Mouse (Mus musculus) gastrocnemius, postnatal 25 days (tissue): ENCODE data around the gene Gm49395. TPM values are rescaled to one million over a fixed set of nuclear protein-coding genes. Genes with fewer than 3 reads are reported as not detected.

Experiments used
- DNase-seq: peaks from one replicate; pipeline ENCODE4 v3.0.0; 2022
- long read RNA-seq, 2 experiments: library from polyadenylated mRNA; stranded (forward); transcript quantifications; one replicate each; pipeline ENCODE4 v2.0.0; 2021
- total RNA-seq, 2 experiments: library from RNA; stranded (reverse); gene quantifications; 1 replicate in 1 of 2; 2 replicates in 1 of 2; pipeline ENCODE4 v1.2.3; 2021

The Gm49395 gene
- total RNA-seq = 1 to 10 TPM in 1 of 2 experiments, not detected in 1; 2.8 TPM
- long read RNA-seq, experiment 1, partial matches to known transcripts = 0 of 4 reads
- long read RNA-seq, experiment 1, other reads (novel, unspliced or antisense) = 4 of 4 reads
- long read RNA-seq, experiment 2, partial matches to known transcripts = 0 of 3 reads
- long read RNA-seq, experiment 2, other reads (novel, unspliced or antisense) = 2 of 3 reads

DNA sequence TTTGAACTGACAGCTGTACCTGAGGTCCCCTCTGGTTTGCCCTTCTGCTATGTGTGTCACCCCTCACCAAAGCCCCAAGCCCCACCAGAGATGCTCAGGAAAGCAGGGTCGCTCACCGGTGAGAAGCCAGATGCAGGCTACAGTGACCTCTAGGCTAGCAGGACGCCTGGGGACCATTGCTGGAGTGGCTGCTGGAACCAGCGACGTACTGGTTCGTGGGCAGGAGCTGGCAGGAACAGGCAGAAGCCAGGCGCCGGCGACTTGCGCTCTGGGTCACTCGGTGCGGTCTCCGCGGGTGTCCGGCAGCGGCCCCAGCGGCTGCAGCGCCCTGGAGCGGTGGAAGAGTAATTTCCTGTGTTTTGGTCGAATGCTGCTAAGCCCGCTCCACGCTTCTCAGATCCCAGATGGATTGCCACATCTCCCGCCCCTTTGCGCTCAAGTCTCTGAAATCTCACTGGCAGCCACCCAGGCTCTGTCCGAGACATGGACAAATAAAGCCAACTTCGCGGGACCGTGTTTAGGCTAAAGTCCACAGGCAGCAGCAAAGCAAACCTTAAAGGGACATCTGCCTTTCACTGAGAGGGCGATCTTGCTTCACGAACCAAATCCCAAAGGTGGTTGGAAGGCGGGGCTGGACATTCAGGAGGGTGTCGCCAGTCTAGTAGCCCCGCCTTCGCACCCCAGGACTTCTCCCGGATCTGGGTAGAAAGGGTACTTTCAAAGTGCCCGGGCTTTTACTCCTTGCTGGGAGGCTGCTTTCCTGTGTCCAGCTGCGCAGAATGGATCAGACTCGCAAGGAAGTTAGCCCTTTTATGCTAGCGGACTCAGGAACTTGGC lies at the start of gene Gm49395, which contains the start of gene Itga1:
Gene Gm49395, minus strand, starts transcription at position 567 of the 837 bp plus-strand sequence.
Gene Itga1, minus strand, starts transcription at position 610 of the 837 bp plus-strand sequence.
- DNase-seq = peak; percentile 79

DNA sequence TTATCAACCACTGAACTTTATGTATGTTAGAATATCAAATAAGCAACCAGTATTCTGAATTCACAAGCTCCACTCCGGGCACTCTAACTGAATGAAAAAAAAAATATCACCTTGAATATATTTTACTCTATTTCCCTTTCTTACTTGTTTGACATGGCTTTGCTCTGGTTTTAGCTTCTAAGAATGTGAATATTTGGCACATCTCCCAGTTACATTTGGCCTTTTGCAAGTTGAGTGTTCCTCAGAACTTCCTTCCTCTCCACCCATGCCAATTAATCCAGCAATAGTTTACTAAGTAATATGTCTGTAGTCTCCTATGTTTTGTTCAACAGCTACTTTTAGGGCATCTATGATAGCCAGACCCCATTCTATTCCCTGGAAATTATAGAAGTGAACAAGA lies 48.9 kb upstream of the Gm49395 start:
- DNase-seq = no peak

DNA sequence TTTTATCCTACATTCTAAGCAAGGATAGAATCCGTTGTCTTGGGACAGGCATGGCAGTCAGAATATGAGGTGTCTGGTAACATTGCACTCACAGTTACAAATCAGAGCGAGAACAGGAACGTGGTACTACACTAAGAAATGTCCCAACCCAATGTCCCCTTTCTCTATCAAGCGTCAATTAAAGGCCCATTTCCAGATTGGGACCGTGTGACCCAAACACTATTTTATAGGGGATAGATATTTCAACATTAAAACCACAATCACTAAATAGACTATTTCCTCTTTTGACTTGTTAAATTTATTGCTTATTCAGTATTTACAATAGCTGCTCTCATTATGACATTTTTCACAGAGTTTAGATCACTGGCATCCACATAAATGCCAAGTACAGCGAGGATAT lies 48.1 kb upstream of the Gm49395 start:
- no peak for DNase-seq

DNA sequence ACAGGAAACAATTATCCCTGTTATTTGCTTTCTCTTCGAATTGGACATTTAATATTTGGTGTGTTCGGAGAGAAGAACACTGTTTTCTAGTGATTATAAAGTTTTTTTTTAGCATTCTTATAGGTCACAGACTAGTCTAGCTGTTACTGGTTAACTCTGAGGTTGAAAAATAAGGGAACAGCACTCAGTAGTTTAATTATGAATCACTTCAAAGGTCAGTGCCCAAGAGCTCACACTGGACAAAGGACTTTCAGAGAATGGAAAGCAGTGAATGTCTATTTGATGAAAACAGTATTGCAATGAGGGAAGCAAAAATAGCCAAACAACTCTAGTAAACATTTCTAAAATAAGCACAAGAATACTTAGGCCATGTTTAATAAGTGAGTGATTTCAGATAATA lies 41.9 kb upstream of the Gm49395 start:
- DNase-seq = no peak

DNA sequence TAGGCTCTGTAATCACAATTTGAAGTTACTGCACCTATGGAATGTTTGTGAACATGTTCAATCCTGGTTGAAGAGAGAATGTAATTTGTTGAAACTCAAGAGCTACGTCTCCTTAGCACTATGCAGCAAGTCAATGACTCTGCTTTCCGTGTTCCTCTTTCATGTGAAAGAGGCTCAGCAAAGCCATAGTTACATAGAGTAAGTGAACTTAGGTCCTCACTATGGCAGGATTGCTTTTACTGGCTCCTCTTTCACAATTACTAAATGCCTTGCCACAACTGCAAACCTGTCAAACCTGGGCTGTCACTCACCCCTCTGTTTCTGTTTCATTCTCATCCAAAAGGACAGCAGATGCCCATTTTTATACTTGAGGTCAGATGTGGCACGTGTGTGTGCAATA lies 40.3 kb upstream of the Gm49395 start:
- DNase-seq = no peak

DNA sequence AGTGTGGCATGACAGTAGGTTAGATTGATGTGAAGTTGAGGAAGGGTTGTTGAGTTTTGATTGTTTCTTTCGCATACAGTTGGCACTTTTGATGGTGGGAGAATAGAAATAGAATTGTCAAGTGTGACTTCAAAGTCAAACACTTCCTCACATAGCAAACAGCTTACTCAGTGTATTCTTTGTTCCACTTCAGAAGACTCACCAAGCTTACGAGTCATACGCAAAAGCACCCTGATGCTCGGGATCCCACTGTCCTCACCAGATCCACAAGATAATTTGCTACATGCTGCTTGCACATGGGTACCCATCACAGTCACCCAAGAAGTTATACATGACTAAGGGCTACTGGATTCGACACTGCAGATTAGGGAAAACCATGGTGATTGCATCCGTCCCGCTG lies 36.8 kb upstream of the Gm49395 start:
- no peak for DNase-seq

DNA sequence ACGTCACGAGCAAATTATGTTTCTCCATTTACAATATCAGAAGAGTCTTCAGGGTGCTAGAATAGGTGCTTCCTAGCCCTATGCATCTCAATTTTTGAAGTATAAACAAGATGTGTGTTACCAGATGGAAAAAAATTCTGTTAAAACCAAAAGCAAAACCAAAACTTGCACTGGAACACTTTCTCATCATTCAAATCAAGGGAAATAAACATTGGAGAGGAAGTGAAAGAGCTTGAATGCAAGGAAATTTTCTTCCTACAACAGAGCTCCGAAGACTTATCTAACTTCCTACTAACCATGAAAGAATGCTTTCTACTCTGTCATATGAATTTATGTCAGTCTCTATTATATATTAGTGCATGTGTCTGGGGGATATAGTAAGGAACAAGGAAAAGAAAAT lies 35.0 kb upstream of the Gm49395 start:
- DNase-seq = no peak

DNA sequence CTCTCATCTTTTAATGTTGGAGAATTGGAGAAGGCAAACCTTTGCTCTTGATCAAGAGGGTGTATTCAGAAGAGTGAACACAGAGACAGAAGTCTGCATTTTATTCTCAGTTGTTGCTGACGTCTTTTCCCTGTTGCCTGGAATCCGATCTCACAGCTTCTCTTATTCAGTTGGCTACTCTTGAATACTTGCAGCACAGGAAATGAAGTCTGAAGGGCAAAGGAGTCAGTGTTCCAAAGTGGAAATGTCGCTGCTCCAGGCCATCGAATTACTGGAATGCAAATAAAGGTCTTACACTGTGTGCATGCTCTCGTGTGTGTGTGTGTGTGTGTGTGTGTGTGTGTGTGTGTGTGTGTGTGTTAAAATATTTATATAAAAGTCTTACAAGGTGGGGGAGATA lies 30.7 kb upstream of the Gm49395 start:
- DNase-seq = no peak

DNA sequence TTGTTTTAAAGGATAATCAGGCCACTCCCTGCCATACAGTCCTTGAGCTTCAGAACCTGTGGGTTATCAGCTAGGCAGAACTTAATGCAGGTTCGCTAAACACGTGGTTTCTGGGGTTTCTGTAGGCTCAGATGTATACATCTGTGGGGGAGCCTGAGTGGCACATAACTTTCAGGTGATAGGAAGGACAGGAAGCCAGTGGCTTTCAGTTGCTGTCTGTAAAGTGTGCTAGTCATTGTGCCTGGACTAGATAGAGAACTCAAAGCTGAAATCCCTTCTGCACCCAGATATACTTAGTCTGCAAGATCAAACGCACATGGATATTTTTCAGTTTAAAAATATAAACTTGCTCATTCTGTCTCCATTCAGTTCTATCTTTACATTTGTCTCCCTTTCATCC lies 29.7 kb upstream of the Gm49395 start:
- no peak for DNase-seq

DNA sequence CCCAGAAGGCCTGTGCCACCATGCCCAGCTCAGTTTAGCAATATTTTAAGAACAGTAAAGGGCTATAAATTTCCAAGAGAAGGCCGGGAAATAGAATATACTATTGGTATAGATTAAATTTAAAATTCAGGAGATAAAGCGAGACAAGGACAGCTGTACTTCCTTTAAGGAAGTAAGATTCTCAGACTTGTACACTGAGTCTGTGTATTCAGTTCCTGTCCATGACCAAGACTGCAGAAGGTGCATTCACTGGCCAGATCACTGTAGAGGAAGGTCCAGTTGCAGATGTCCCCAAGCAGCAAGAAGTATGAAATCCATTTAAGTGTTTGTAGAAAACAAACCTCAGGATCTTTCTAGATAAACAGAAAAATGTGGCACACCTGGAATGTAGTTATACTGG lies 28.3 kb upstream of the Gm49395 start:
- DNase-seq = no peak

DNA sequence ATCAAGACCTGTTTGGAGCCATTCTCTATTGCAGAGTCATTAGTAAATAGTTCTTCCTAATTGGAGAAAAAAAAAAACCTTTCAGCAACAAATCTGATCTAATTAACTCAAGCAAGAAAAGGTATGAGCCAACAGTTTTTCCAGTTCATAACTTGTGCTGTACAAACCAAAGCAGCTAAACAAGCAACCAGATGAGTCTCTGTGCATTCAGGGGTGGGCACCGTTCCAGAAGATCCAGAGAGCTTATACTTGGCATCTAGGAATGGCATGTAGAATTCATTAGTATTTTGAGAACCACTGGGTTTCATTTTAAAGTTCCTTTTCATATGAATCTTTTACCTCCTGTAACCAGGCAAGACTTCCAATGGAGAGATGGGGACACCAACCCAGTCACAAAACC lies 26.1 kb upstream of the Gm49395 start:
- no peak for DNase-seq

DNA sequence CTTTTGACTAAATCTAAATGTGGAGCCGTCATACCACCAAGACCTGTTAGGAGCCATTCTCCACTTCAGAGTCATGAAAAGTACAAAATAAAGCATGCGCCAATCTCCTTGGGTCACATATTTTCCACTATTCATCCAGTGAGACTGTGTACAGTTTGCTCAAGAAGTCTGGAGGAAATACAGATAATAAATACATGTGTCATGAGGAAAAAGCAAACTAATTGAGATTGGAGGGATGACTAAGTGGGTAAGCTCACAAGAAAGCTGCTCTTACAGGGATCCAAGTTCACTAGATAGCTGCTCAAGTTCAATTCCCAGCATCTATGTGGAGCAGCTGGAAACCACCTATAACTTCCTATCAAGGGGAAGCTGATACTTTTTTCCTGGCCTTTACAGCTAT lies 24.8 kb upstream of the Gm49395 start:
- DNase-seq = no peak

DNA sequence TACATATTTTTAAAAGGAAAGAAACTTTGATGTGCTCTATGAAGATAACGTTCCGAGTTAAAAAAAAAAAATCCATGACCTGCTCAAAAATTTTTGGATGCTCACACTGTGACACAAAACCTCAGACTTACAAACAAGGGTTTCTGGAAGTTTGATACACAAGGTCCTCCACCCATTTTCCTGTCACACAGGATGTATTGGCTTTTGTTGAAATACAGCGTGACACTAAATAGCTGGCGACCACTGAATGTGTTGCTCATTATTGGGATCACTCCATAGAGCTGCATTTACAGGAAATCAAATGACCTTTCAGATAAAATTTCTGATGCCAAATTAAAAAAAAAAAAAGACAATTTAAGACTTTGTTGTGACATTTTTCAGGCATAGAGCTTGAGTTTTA lies 23.4 kb upstream of the Gm49395 start:
- no peak for DNase-seq

DNA sequence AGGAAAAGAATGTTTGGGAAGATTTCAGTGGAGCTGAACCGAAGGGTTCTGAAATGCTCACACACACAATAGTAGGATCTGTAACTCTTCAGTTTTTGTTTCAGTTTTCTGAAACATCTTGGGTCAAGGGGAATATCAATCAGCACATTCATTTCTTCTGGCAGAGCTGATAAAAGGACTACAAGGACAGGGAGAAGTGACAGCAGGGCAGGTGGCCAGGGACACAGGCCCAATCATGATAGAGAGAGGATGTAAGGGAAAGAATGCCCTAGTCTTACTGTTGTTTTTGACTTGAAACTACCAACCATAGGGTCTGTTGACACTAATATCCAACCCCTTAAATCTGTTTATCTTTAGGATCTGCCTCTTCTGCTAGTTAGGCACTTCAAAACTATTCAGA lies 22.8 kb upstream of the Gm49395 start:
- DNase-seq = no peak

DNA sequence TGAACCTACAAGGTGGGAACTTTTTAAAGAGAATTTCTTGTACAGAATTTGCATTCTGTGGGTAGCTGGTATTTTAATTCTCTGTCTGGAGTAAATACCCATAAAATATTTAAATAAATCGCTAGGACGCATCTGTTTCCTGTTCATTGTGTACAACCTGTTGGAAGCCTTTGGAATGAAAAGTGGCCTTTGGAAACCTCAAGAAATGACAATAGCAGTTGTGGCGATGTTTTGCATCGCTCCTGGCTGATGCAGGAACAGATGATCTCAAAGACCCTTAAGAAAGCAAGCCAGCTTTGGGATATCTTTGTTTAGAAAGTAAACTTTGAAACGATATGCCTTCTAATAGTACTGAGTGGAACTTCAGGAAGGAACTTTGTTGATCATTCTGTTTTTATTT lies 17.0 kb upstream of the Gm49395 start:
- no peak for DNase-seq

DNA sequence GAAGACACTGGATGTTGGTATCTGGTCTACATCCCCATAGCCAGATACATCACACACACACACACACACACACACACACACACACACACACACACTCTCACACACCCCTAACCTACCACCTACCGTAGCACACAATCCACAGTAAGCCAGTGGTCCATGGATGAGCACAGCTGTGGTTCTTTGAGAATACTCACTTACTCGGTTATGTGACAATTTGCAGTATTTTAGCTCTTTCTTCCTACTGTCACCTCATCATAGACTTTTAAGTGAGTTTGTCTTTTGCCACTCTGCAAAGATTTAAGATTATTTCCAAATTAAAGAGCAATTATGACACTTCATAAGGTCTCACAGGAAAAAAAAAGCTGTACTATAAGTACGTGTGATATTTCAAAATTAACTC lies 16.5 kb upstream of the Gm49395 start:
- DNase-seq = no peak

DNA sequence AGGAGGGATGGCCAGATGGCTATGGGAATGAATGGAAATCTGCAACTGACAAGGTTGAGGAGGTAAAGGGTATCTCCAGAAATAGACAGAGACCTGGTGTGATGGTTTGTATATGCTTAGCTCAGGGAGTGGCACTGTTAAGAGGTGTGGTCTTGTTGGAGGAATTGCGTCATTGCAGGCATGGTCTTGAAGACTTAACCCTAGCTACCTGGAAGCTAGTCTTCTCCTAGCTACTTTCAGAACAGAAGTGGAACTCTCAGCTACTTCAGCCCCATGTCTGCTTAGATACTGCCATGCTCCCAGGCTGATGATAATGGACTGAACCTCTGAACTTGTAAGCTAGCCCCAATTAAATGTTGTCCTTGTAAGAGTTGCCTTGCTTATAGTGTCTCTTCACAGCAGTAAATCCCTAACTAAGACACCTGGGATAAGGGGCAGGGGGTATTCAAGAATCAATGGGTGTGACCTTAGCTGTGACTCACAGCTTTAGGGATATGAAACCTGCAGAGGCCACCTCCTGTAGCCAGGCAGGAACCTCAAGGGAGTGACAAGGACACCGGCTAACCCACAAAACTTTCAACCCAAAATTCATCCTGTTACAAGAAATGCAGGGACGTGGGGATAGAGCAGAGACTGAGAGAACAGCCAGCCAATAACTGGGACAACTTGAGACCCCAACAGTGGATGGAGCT lies 15.4 kb upstream of the Gm49395 start:
- no peak for DNase-seq

DNA sequence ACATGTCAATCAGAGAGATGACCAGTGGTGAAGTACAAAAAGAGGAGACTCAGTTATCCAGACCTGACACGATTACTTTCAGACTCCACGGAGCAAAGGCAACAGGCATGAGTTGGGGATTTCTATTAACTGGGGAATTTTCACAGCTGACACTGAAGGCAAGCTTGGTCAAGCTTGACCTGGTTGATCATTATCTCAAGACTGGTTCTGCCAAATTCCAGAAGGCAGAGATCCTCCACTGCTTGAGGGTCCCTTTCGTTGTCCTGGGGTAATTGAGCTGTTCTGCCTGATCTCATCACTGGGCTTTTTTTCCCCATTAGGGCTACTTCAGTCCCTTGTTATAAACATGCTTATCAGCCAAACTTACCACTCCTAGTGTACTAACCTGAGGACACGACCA lies 7.9 kb upstream of the Gm49395 start:
- DNase-seq = no peak

DNA sequence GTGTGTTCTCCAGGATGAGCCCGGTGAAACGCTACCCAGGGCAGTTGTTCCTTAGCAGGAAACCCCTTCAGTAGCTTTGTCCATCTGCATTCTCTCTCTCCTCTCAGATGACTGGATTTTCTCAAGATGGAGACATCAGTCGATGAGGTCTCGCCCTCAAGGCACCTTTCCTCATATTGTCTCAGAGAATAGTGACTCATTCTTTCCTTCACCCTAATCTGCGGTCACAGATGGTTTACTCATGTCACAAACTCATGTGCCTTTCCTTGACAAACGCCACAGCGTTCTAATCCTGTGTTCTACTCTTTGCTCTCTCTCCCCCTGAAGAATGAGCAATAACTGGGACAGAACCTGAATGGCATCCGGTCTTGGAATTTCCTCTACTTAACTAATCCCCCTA lies 5.7 kb upstream of the Gm49395 start:
- no peak for DNase-seq

DNA sequence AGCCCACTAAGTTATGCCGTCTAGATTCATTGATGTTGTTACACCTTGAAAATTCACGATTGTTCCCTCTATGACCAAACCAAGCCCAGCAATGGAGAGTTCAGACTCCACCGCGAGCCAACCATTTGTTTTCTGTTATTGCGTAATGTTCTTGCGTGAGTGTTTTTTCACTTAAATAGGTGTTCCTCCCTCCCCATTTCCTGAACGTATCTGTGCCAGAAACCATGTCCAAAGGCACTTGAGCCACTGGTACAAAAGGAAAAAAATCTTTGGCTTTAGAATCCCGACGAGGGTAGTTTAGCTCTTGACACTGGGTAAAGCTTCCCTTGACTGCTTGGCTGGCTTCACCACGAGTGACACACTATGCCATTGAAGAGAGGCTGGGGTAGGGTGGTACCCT lies 4.5 kb upstream of the Gm49395 start:
- peak; percentile 20 for DNase-seq

DNA sequence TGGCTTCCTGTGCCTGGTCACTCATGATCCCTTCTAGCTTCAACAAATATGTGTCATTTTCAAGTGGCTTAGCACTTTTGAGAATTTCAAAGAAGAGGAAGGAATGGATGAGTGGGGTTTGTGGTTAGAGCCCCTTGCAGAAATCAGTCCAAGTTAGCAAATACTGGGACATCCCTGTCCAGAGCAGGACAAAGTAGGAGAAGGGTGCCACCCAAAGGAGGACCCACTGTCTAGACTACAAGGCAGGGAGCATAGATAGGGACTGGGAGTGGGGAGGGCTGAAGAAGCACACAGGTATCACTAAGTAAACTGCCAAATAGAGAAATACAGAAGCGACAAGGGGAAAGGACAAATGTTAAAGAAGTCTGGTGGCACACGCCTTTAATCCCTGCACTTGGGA lies 1.0 kb upstream of the Gm49395 start:
- no peak for DNase-seq

DNA sequence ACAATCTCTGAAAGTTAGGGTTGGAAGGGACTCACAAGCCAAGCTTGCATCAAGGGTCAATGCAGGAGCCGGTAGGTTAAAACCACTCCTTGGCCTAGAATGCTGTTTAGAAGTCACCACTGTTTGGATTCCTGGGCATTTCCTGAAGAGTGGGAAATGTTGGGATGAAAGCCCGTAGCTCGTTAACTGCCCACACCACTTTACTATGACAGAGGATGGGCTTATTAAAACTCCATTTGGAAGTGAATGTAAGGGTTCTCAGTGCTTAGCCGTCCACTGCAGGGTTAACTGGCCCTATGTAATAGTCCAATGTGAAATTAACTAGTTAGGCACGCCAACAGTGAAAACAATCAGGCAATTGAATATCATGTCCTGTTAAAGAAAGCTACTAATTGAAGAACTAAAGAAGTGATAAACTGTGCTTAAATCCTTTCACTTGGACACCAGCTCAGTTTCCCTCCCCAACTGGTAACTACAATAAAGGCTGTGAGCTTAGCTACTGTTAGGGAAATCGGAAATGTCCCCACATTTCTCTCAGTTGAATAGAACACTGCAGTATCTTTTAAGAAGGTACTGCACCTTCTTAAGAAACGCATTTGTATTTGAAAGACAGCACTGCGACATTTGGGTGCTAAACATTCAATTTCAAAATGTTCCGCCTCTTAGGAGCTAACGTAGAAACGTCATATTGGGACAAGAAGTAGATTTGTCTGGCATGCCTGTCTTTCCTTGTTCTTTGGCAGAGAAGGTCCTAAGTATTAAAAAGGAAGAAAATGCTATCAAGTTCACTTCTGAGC lies 1.1 kb downstream of the Gm49395 start:
- no peak for DNase-seq

DNA sequence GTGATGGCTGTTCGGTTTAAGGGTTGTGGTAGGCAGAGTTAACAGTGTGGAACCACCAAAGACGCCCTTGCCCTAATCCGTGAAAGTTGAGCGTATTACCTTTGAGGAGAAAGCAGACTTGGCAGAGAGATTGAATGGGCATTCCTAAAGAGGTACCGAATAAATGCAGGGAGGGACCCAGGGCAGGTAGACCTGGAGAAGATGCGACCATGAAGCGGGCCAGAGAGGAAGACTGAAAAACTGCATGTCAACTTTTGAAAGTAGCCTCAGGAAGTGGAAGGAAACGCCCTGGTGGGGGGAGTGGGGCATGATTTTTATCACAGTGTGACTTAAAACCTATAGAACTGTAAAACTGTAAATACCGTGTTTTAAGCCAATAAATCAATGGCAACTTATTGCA lies 2.3 kb downstream of the Gm49395 start:
- DNase-seq = no peak
